Mouse (Mus musculus): ENCODE measurements around the gene Nrarp.

DNA sequence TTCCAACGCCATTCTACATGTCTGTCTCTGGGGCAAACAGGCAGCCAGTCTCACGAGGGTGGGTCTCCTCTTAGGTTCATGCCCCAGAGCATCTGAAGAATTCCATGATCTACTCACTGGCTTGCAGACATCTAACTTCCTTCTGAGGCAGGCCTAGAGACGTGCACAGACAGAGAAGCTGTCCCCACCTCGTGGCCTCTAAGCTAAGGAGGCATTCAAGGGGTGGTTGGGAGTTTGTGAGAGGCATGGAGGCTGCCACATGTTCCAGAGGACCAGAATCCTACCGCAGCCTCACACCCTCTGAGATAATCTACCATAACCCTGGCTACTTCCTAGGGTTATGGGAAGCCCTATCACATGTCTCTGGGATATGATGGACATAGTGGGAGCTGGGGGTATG lies 13.4 kb downstream of the Nrarp start:
- TF ChIP-seq EP300 (IDR thresholded peaks at IDR 0.05; ENCODE audit: low read depth) (no peak), CTCF (IDR thresholded peaks at IDR 0.05; ENCODE audit: low read depth) (no peak)
